Mouse (Mus musculus): ENCODE data around the gene Serpinf1. TPM values are rescaled to one million over a fixed set of nuclear protein-coding genes. Genes with fewer than 3 reads are reported as not detected.

Gene Serpinf1
- total RNA-seq, 1 experiment: 20.3 TPM

DNA sequence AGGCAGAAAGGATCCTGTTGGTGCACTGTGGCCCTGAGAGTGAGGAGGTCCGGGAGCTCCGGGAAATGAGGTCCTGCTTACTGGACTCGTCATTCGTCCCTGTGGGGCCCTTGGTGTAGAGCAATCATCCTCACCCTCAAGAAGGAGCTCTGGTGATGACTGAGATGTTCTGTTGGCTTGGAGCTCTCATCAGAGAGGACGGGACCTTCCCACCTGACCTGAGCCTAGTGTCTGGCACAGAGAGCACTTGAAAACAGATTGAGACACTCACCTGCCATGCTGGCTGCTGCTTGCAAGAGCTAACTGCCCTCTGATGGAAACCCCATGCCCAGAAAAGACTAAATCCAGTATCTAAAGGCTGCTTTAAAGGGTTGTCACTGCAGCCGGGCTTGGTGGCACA is 17.7 kb downstream of the Serpinf1 start:
- Histone ChIP-seq H3K9ac (ENCODE audit: insufficient read depth, low read depth, low read length, poor library complexity, severe bottlenecking) (no peak overlapping the region), H3K4me3 (ENCODE audit: insufficient read depth in 1 of 2, low read depth in 1 of 2, low read length in 2 of 2, poor library complexity in 1 of 2, severe bottlenecking in 1 of 2) (no peak overlapping the region), H3K36me3 (ENCODE audit: control insufficient read depth, insufficient read depth, low read length, poor library complexity, severe bottlenecking) (peaks cover 7% of the 10 kb centered on the region), H3K27ac (ENCODE audit: insufficient read depth, low read depth, low read length, poor library complexity, severe bottlenecking) (no peak overlapping the region), H3K4me1 (ENCODE audit: control insufficient read depth in 2 of 2, insufficient read depth in 2 of 2, low read length in 2 of 2, poor library complexity in 1 of 2) (no peaks in the 10 kb centered on the region), H3K9me3 (ENCODE audit: control insufficient read depth, insufficient read depth, low read depth, low read length) (no peaks in the 10 kb centered on the region)
- in situ Hi-C loops (cut with MboI; ENCODE audit: low sequenced_read_pairs in 2 of 2, unreplicated experiment in 2 of 2): no loop called here
- TF ChIP-seq ZNF384 (IDR thresholded peaks at IDR 0.05; ENCODE audit: low read depth, low read length) (no peak), CHD2 (IDR thresholded peaks at IDR 0.05; ENCODE audit: low read depth, low read length) (no peak)
- no peak for DNase-seq (ENCODE audit: low read depth, low spot score)

DNA sequence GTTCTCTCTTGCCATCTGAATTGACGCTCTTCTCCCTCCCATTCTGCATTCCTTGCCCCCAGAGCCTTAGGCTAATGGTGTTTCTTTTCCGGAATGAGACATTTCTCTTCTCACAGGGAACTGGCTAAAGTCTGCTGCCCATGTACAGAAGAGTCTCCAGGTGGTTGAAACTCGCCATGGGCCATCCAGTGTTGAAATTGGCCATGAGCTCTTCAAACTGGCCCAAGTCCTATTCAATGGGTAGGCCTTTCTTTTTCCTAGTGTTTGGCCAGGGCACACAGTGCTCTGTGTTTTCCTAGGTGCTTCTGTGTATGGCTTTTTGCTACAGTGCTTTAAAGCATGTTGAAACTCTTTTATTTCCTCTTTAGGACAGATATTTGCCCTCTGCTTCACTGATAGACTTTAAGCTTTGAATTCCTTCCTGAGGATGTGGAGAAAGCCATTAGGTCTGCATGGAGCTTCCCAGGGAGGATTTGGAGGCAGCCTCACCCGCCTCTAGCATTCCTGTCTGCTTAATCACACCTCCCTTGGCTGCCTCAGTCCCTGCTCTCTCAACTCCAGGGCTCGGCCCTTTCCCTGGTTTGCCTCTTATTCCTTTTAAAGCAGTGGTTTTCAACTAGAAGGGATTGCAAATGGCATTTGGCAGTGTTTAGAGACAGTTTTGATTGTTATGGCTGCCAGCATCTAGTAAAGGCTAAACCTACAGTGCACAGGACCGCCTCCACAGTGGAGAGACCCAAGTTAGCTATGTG is 19.0 kb downstream of the Serpinf1 start:
- no peak for TF ChIP-seq ZC3H11A (IDR thresholded peaks at IDR 0.05; ENCODE audit: borderline replicate concordance, low read depth, low read length)
- no peak for TF ChIP-seq HCFC1 (IDR thresholded peaks at IDR 0.05; ENCODE audit: borderline replicate concordance, insufficient read depth, low read length)
- TF ChIP-seq MAFK (IDR thresholded peaks at IDR 0.05; ENCODE audit: insufficient read depth, low read depth, low read length): no peak
- no peak for TF ChIP-seq ZNF384 (IDR thresholded peaks at IDR 0.05; ENCODE audit: low read depth, low read length)
- no peak for TF ChIP-seq CHD2 (IDR thresholded peaks at IDR 0.05; ENCODE audit: low read depth, low read length)
- H3K36me3 ChIP-seq (ENCODE audit: control insufficient read depth, insufficient read depth, low read length, poor library complexity, severe bottlenecking): peaks cover 7% of the 10 kb centered on the region
- no peak for DNase-seq (ENCODE audit: low read depth, low spot score)
- in situ Hi-C loops (cut with MboI; ENCODE audit: low sequenced_read_pairs in 2 of 2, unreplicated experiment in 2 of 2): no loop called here
- H3K9me3 ChIP-seq (ENCODE audit: control insufficient read depth, insufficient read depth, low read depth, low read length): no peaks in the 10 kb centered on the region
- H3K9ac ChIP-seq (ENCODE audit: insufficient read depth, low read depth, low read length, poor library complexity, severe bottlenecking): no peak overlapping the region
- H3K4me1 ChIP-seq (ENCODE audit: control insufficient read depth in 2 of 2, insufficient read depth in 2 of 2, low read length in 2 of 2, poor library complexity in 1 of 2): peaks cover 0 to 5% of the 10 kb centered on the region in 2 experiments; a peak in 1 of 4 replicates
- no peak overlapping the region for H3K27ac ChIP-seq (ENCODE audit: insufficient read depth, low read depth, low read length, poor library complexity, severe bottlenecking)
- H3K4me3 ChIP-seq (ENCODE audit: insufficient read depth in 1 of 2, low read depth in 1 of 2, low read length in 2 of 2, poor library complexity in 1 of 2, severe bottlenecking in 1 of 2): no peak overlapping the region

DNA sequence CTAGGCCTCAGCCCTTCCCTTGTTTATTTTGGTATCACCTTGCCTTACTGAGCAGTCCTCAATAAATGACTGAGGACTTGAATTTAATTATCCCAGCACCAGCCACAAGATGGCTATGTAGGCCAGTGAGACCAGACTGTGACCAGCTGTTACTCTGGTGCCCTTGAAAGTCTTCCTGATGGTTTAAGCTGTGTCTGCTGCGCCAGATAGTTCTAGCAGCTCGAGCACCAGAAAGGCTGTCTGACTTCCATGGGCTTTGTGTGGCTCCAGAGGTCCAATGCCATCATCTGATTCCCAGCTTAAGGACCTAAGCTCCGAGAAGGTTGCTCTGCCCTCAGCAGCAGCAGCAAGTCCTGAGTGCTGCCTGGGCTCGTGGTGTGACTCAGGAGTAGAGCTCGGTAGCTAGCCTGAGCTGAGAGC is 20.2 kb downstream of the Serpinf1 start:
- TF ChIP-seq HCFC1 (IDR thresholded peaks at IDR 0.05; ENCODE audit: borderline replicate concordance, insufficient read depth, low read length) (no peak), MAFK (IDR thresholded peaks at IDR 0.05; ENCODE audit: insufficient read depth, low read depth, low read length) (no peak), ZC3H11A (IDR thresholded peaks at IDR 0.05; ENCODE audit: borderline replicate concordance, low read depth, low read length) (no peak), CHD2 (IDR thresholded peaks at IDR 0.05; ENCODE audit: low read depth, low read length) (no peak), ZNF384 (IDR thresholded peaks at IDR 0.05; ENCODE audit: low read depth, low read length) (no peak)

DNA sequence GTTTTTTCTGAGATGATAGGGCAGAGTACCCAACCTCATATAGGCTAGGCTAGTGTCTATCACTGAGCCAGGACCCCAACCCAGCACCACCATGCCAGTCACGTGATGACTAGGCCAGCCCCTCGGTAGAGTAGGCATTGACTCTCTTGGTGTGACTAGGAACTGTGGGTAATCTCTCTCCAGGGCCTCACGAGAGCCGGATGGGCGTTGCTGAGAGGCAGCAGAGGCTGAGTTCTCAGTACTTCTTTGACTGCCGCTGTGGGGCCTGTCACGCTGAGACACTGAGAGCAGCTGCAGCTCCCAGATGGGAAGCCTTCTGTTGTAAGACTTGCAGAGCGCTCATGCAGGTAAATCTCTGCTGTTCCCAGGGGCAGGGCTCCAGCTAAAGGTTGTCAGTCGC is 22.4 kb downstream of the Serpinf1 start:
- H3K9me3 ChIP-seq (ENCODE audit: control insufficient read depth, insufficient read depth, low read depth, low read length): no peaks in the 10 kb centered on the region
- peaks cover 0 to 5% of the 10 kb centered on the region in 2 experiments; a peak in 1 of 4 replicates for H3K4me1 ChIP-seq (ENCODE audit: control insufficient read depth in 2 of 2, insufficient read depth in 2 of 2, low read length in 2 of 2, poor library complexity in 1 of 2)
- H3K36me3 ChIP-seq (ENCODE audit: control insufficient read depth, insufficient read depth, low read length, poor library complexity, severe bottlenecking): peaks cover 7% of the 10 kb centered on the region
- H3K9ac ChIP-seq (ENCODE audit: insufficient read depth, low read depth, low read length, poor library complexity, severe bottlenecking): peak overlapping the region; percentile 58
- H3K4me3 ChIP-seq (ENCODE audit: insufficient read depth in 1 of 2, low read depth in 1 of 2, low read length in 2 of 2, poor library complexity in 1 of 2, severe bottlenecking in 1 of 2): peak overlapping the region; percentile 16 to 35; a peak in 3 of 4 replicates
- in situ Hi-C loops (cut with MboI; ENCODE audit: low sequenced_read_pairs in 2 of 2, unreplicated experiment in 2 of 2): no loop called here
- H3K27ac ChIP-seq (ENCODE audit: insufficient read depth, low read depth, low read length, poor library complexity, severe bottlenecking): no peak overlapping the region
- DNase-seq (ENCODE audit: low read depth, low spot score): peak; percentile 68
- no peak; the same call in 1 of the 2 replicates for TF ChIP-seq HCFC1 (IDR thresholded peaks at IDR 0.05; ENCODE audit: borderline replicate concordance, insufficient read depth, low read length)
- TF ChIP-seq CHD2 (IDR thresholded peaks at IDR 0.05; ENCODE audit: low read depth, low read length): peak; percentile 88
- no peak for TF ChIP-seq MAFK (IDR thresholded peaks at IDR 0.05; ENCODE audit: insufficient read depth, low read depth, low read length)

More for the DNA sequence above, 20.2 kb downstream of the Serpinf1 start:
- in situ Hi-C loops (cut with MboI; ENCODE audit: low sequenced_read_pairs in 2 of 2, unreplicated experiment in 2 of 2): no loop called here
- no peak for DNase-seq (ENCODE audit: low read depth, low spot score)
- Histone ChIP-seq H3K27ac (ENCODE audit: insufficient read depth, low read depth, low read length, poor library complexity, severe bottlenecking) (no peak overlapping the region), H3K9ac (ENCODE audit: insufficient read depth, low read depth, low read length, poor library complexity, severe bottlenecking) (no peak overlapping the region), H3K4me3 (ENCODE audit: insufficient read depth in 1 of 2, low read depth in 1 of 2, low read length in 2 of 2, poor library complexity in 1 of 2, severe bottlenecking in 1 of 2) (no peak overlapping the region), H3K9me3 (ENCODE audit: control insufficient read depth, insufficient read depth, low read depth, low read length) (no peaks in the 10 kb centered on the region), H3K36me3 (ENCODE audit: control insufficient read depth, insufficient read depth, low read length, poor library complexity, severe bottlenecking) (peaks cover 7% of the 10 kb centered on the region), H3K4me1 (ENCODE audit: control insufficient read depth in 2 of 2, insufficient read depth in 2 of 2, low read length in 2 of 2, poor library complexity in 1 of 2) (peaks cover 0 to 5% of the 10 kb centered on the region in 2 experiments; a peak in 1 of 4 replicates)
